Mouse (Mus musculus) liver, embryonic 14 days (tissue): Measurements from ENCODE around the gene 2310079G19Rik. TPM values are rescaled to one million over a fixed set of nuclear protein-coding genes. Genes with fewer than 3 reads are reported as not detected.

ENCODE experiments used
- polyA plus RNA-seq: library from polyadenylated mRNA; depleted of rRNA; stranded (reverse); fragments of >200 nt; gene quantifications from 2 replicates; pipeline ENCODE4 v1.2.3, GENCODE M21; 2012; rRNA removed

The 2310079G19Rik gene
- not detected in 2 replicates for polyA plus RNA-seq

GRCm38 (mm10) chr16:88627566-88627965 is at the start of gene 2310079G19Rik:
TSS of gene 2310079G19Rik (minus strand) at chr16:88627666.

DNA sequence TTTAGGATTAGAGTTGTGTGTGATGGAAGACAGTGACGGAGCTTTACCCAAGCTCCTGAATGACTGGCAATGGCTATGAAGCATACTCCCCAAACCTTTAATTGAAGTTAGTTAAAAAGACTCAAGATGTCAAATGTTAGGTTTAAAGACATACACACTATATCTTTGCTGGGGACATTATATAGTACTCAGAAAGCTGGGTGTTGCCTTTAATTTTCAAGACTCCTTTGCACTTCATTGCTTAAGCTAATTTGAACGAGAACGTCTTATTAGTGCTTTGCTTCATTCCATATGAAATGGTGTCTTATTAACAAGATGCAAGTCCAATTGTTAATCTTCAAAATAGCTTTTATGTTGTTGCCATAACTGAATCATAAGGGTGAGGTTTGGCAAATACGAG is 44.1 kb upstream of the 2310079G19Rik start, which contains the start of gene Krtap27-1:
Gene Krtap27-1, minus strand, starts transcription at position 101 of the 400 bp plus-strand sequence.

DNA sequence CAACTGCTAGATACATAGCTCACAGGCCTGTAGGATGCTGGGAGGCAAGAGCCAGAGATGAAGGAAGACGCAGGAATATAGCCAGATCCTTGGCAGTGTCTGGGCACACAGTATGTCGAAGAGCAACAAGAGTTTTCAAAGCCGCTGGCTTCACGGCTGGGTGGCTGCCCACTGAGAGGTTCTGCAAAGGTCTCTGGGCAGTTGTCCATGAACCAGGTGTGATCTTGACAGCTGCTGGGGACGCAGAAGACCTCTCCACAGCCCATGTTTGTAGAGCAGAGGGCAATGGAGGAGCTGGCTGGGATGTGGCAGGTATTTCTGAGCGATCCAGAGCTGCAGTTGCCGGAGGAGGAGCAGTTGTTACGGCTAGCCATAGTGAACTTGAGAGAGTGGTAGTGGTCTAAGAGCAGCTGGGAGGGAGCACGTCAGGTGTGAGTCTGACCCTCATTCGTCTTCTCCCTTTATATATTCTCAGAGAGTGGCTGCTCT is 19.9 kb upstream of the 2310079G19Rik start, which contains the start of gene Krtap26-1:
Gene Krtap26-1, minus strand, starts transcription at position 439 of the 489 bp plus-strand sequence.

GRCm38 (mm10) chr16:88611922-88612321 is 15.5 kb downstream of the 2310079G19Rik start, which contains the start of gene Krtap24-1:
TSS of gene Krtap24-1 (minus strand) at chr16:88612279.

Other genes with a start within 250 kb of the 2310079G19Rik start
- gene Cldn17, start 120.7 kb downstream of the 2310079G19Rik start, polyA plus RNA-seq: not detected in 2 replicates
- gene Cldn8, start 64.5 kb downstream of the 2310079G19Rik start, polyA plus RNA-seq: 0.01 TPM in 1 of 2 replicates, not detected in the other
- gene Krtap24-1, start 15.4 kb downstream of the 2310079G19Rik start, polyA plus RNA-seq: not detected in 2 replicates
- not detected in 2 replicates for gene Krtap26-1, start 20.1 kb upstream of the 2310079G19Rik start, polyA plus RNA-seq
- not detected in 2 replicates for gene Krtap27-1, start 44.0 kb upstream of the 2310079G19Rik start, polyA plus RNA-seq
- gene 2310061N02Rik, start 80.3 kb upstream of the 2310079G19Rik start, polyA plus RNA-seq: not detected in 2 replicates
- not detected in 2 replicates for gene Krtap13-1, start 101.2 kb upstream of the 2310079G19Rik start, polyA plus RNA-seq
- not detected in 2 replicates for gene Krtap13, start 124.0 kb upstream of the 2310079G19Rik start, polyA plus RNA-seq
- gene 2310034C09Rik, start 131.2 kb upstream of the 2310079G19Rik start, polyA plus RNA-seq: not detected in 2 replicates
- gene 2310057N15Rik, start 146.5 kb upstream of the 2310079G19Rik start, polyA plus RNA-seq: not detected in 2 replicates
- gene Gm5965, start 150.2 kb upstream of the 2310079G19Rik start, polyA plus RNA-seq: not detected in 2 replicates
- gene Gm20741, start 184.6 kb upstream of the 2310079G19Rik start, polyA plus RNA-seq: not detected in 2 replicates
- not detected in 2 replicates for gene Krtap15, start 192.5 kb upstream of the 2310079G19Rik start, polyA plus RNA-seq
- not detected in 2 replicates for gene Krtap14, start 198.5 kb upstream of the 2310079G19Rik start, polyA plus RNA-seq
- gene Krtap19-1, start 241.7 kb upstream of the 2310079G19Rik start, polyA plus RNA-seq: not detected in 2 replicates
- not detected in 2 replicates for gene Krtap19-2, start 246.6 kb upstream of the 2310079G19Rik start, polyA plus RNA-seq